Mouse (Mus musculus) heart, postnatal 0 days (tissue): ENCODE data around the gene D630039A03Rik.

ENCODE experiments used
- CTCF ChIP-seq: IDR thresholded peaks from 2 replicates; pipeline ENCODE4 v1.5.1; 2016; ENCODE audit warnings: antibody characterized with exemption, control low read depth, low read depth
- EP300 ChIP-seq: IDR thresholded peaks from 2 replicates; pipeline ENCODE4 v1.6.1; 2016; ENCODE audit warnings: antibody characterized with exemption, low read depth

GRCm38 (mm10) chr4:57959056-57959455 is 43.0 kb upstream of the D630039A03Rik start:
- TF ChIP-seq EP300 (no peak), CTCF (no peak)
